Mouse (Mus musculus): Measurements from ENCODE around the gene Zc3h15. TPM values are rescaled to one million over a fixed set of nuclear protein-coding genes. Genes with fewer than 3 reads are reported as not detected.
A peak's percentile ranks its signal among the peaks of the same experiment; 100 is the strongest.
"Not testable (repeated sequence)": the region's sequence is repeated elsewhere in the genome, so short reads cannot be mapped to it uniquely, and the experiment has no call there.

The Zc3h15 gene
- polyA plus RNA-seq, 1 experiment from 2014 or later = 173 TPM

GRCm38 (mm10) chr2:83698484-83698883, 54.2 kb downstream of the Zc3h15 start:
- Histone ChIP-seq H3K27me3 (ENCODE audit: control insufficient read depth, insufficient read depth, low read length) (no peaks in the 10 kb centered on the region), H3K36me3 (ENCODE audit: control insufficient read depth, insufficient read depth, low read length) (no peaks in the 10 kb centered on the region), H3K4me1 (ENCODE audit: control insufficient read depth, insufficient read depth, low read length) (no peaks in the 10 kb centered on the region), H3K9me3 (ENCODE audit: control insufficient read depth, low read length) (no peaks in the 10 kb centered on the region), H3K4me2 (ENCODE audit: low read depth, low read length) (no peak overlapping the region), H3K27ac (ENCODE audit: low read depth, low read length) (no peak overlapping the region), H3K9ac (replicated peaks; ENCODE audit: low read depth, low read length) (no peak overlapping the region), H3K4me3 (ENCODE audit: low read depth, low read length) (no peak overlapping the region)
- no peak for ATAC-seq (ENCODE audit: low read depth)
- 82% methylated on average over 1 of the region's 1 CpGs for WGBS

GRCm38 (mm10) chr2:83699324-83699723, 55.1 kb downstream of the Zc3h15 start:
- Histone ChIP-seq H3K4me1 (ENCODE audit: control insufficient read depth, insufficient read depth, low read length) (no peaks in the 10 kb centered on the region), H3K9ac (replicated peaks; ENCODE audit: low read depth, low read length) (no peak overlapping the region), H3K27me3 (ENCODE audit: control insufficient read depth, insufficient read depth, low read length) (no peaks in the 10 kb centered on the region), H3K27ac (ENCODE audit: low read depth, low read length) (no peak overlapping the region), H3K36me3 (ENCODE audit: control insufficient read depth, insufficient read depth, low read length) (no peaks in the 10 kb centered on the region), H3K9me3 (ENCODE audit: control insufficient read depth, low read length) (no peaks in the 10 kb centered on the region), H3K4me3 (ENCODE audit: low read depth, low read length) (no peak overlapping the region), H3K4me2 (ENCODE audit: low read depth, low read length) (no peak overlapping the region)
- no peak for ATAC-seq (ENCODE audit: low read depth)
- 59% methylated on average over 1 of the region's 1 CpGs for WGBS

- ATAC-seq (ENCODE audit: low read depth) = no peak
- Histone ChIP-seq H3K27ac (ENCODE audit: low read depth, low read length) (no peak overlapping the region), H3K36me3 (ENCODE audit: control insufficient read depth, insufficient read depth, low read length) (no peaks in the 10 kb centered on the region), H3K4me3 (ENCODE audit: low read depth, low read length) (no peak overlapping the region), H3K9ac (replicated peaks; ENCODE audit: low read depth, low read length) (no peak overlapping the region), H3K4me1 (ENCODE audit: control insufficient read depth, insufficient read depth, low read length) (no peaks in the 10 kb centered on the region), H3K9me3 (ENCODE audit: control insufficient read depth, low read length) (no peaks in the 10 kb centered on the region), H3K27me3 (ENCODE audit: control insufficient read depth, insufficient read depth, low read length) (no peaks in the 10 kb centered on the region), H3K4me2 (ENCODE audit: low read depth, low read length) (no peak overlapping the region)
- 84% methylated on average over 4 of the region's 4 CpGs for WGBS
Measured at GRCm38 (mm10) chr2:83700667-83701066, 56.4 kb downstream of the Zc3h15 start.

- Histone ChIP-seq H3K9me3 (ENCODE audit: control insufficient read depth, low read length) (no peaks in the 10 kb centered on the region), H3K27me3 (ENCODE audit: control insufficient read depth, insufficient read depth, low read length) (no peaks in the 10 kb centered on the region), H3K27ac (ENCODE audit: low read depth, low read length) (no peak overlapping the region), H3K4me2 (ENCODE audit: low read depth, low read length) (no peak overlapping the region), H3K9ac (replicated peaks; ENCODE audit: low read depth, low read length) (no peak overlapping the region), H3K4me1 (ENCODE audit: control insufficient read depth, insufficient read depth, low read length) (no peaks in the 10 kb centered on the region), H3K4me3 (ENCODE audit: low read depth, low read length) (no peak overlapping the region), H3K36me3 (ENCODE audit: control insufficient read depth, insufficient read depth, low read length) (no peaks in the 10 kb centered on the region)
- ATAC-seq (ENCODE audit: low read depth) = no peak
- WGBS = 92% methylated on average over 5 of the region's 7 CpGs
Measured at GRCm38 (mm10) chr2:83702411-83702810, 58.2 kb downstream of the Zc3h15 start.

GRCm38 (mm10) chr2:83705580-83706158, 61.4 kb downstream of the Zc3h15 start:
- Histone ChIP-seq H3K4me3 (ENCODE audit: low read depth, low read length) (no peak overlapping the region), H3K9me3 (ENCODE audit: control insufficient read depth, low read length) (no peaks in the 10 kb centered on the region), H3K9ac (replicated peaks; ENCODE audit: low read depth, low read length) (no peak overlapping the region), H3K27me3 (ENCODE audit: control insufficient read depth, insufficient read depth, low read length) (no peaks in the 10 kb centered on the region), H3K36me3 (ENCODE audit: control insufficient read depth, insufficient read depth, low read length) (no peaks in the 10 kb centered on the region), H3K4me1 (ENCODE audit: control insufficient read depth, insufficient read depth, low read length) (no peaks in the 10 kb centered on the region), H3K4me2 (ENCODE audit: low read depth, low read length) (no peak overlapping the region), H3K27ac (ENCODE audit: low read depth, low read length) (no peak overlapping the region)
- WGBS = 83% methylated on average over 9 of the region's 9 CpGs
- ATAC-seq (ENCODE audit: low read depth) = no peak

- no peaks in the 10 kb centered on the region for H3K9me3 ChIP-seq (ENCODE audit: control insufficient read depth, low read length)
- H3K9ac ChIP-seq (replicated peaks; ENCODE audit: low read depth, low read length) = no peak overlapping the region
- WGBS = 29% methylated on average over 11 of the region's 11 CpGs
- ATAC-seq (ENCODE audit: low read depth) = peak; percentile 17; the same call in 1 of the 2 replicates
- no peaks in the 10 kb centered on the region for H3K27me3 ChIP-seq (ENCODE audit: control insufficient read depth, insufficient read depth, low read length)
- H3K36me3 ChIP-seq (ENCODE audit: control insufficient read depth, insufficient read depth, low read length) = no peaks in the 10 kb centered on the region
- no peak overlapping the region for H3K27ac ChIP-seq (ENCODE audit: low read depth, low read length)
- H3K4me3 ChIP-seq (ENCODE audit: low read depth, low read length) = no peak overlapping the region
- H3K4me1 ChIP-seq (ENCODE audit: control insufficient read depth, insufficient read depth, low read length) = no peaks in the 10 kb centered on the region
- no peak overlapping the region for H3K4me2 ChIP-seq (ENCODE audit: low read depth, low read length)
Measured at GRCm38 (mm10) chr2:83709896-83710524, 65.8 kb downstream of the Zc3h15 start.

- not testable (repeated sequence) for H3K4me2 ChIP-seq (ENCODE audit: low read depth, low read length); H3K36me3 ChIP-seq (ENCODE audit: control insufficient read depth, insufficient read depth, low read length); ATAC-seq (ENCODE audit: low read depth); H3K4me3 ChIP-seq (ENCODE audit: low read depth, low read length); H3K27me3 ChIP-seq (ENCODE audit: control insufficient read depth, insufficient read depth, low read length); H3K9ac ChIP-seq (replicated peaks; ENCODE audit: low read depth, low read length); H3K4me1 ChIP-seq (ENCODE audit: control insufficient read depth, insufficient read depth, low read length); H3K27ac ChIP-seq (ENCODE audit: low read depth, low read length); H3K9me3 ChIP-seq (ENCODE audit: control insufficient read depth, low read length)
- WGBS = 86% methylated on average over 7 of the region's 7 CpGs
Measured at GRCm38 (mm10) chr2:83713281-83713680, 69.0 kb downstream of the Zc3h15 start.

- Histone ChIP-seq H3K4me2 (ENCODE audit: low read depth, low read length) (no peak overlapping the region), H3K4me3 (ENCODE audit: low read depth, low read length) (no peak overlapping the region), H3K27me3 (ENCODE audit: control insufficient read depth, insufficient read depth, low read length) (no peaks in the 10 kb centered on the region), H3K4me1 (ENCODE audit: control insufficient read depth, insufficient read depth, low read length) (no peaks in the 10 kb centered on the region), H3K27ac (ENCODE audit: low read depth, low read length) (no peak overlapping the region), H3K9me3 (ENCODE audit: control insufficient read depth, low read length) (no peaks in the 10 kb centered on the region), H3K36me3 (ENCODE audit: control insufficient read depth, insufficient read depth, low read length) (no peaks in the 10 kb centered on the region), H3K9ac (replicated peaks; ENCODE audit: low read depth, low read length) (no peak overlapping the region)
- WGBS = 82% methylated on average over 5 of the region's 5 CpGs
- ATAC-seq (ENCODE audit: low read depth) = no peak
Measured at GRCm38 (mm10) chr2:83713946-83714345, 69.7 kb downstream of the Zc3h15 start.

Data from neural tube, embryonic 14.5 days (tissue).